Mouse (Mus musculus): ENCODE data around the gene Wdtc1. TPM values are rescaled to one million over a fixed set of nuclear protein-coding genes. Genes with fewer than 3 reads are reported as not detected.

Gene Wdtc1
- total RNA-seq, 2 experiments from 2014 or later: 78.8 to 82.5 TPM

DNA sequence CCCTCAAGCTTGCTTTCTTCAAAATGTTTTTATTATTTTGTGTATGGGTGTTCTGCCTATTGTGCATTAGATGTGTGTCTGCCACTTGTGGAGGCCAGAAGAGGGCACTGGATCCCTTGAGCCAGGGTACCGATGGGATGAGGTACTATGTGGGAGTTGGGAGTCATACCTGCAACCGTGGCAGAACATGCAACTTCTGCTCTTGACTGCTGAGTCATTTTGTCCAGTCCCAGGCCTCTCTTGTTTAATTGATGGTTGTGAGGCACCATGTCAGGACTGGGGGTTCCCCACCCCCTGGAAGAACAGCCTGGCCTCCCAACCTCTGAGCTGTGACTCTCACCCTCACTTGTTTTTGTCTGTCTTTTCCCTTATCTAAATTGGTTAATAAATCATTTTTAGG lies 88.7 kb downstream of the Wdtc1 start:
- DNase-seq (ENCODE audit: low spot score in 2 of 2): no peak
- Histone ChIP-seq H3K4me3 (no peak overlapping the region), H3K27ac (no peak overlapping the region)
- TF ChIP-seq CTCF (conservative IDR thresholded peaks at IDR 0.05): no peak

DNA sequence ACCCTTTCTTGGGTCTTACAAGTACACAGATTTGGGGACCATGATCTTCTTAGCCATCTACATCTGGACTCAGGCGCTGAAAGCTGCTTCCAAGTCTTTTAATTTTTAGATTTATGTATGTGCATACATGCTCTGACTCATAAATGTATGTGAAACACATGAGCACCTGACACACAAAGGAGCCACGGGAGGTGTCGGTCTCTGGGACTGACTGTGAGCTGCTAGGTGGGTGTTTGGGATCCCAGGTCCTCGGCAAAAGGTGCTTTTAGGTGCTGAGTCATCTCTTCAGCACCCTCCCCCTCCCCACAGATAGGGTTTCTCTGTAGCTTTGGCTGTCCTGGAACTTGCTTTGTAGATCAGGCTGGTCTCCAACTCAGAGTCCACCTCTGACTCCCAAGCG lies 89.5 kb downstream of the Wdtc1 start:
- no peak overlapping the region for H3K27ac ChIP-seq
- TF ChIP-seq CTCF (conservative IDR thresholded peaks at IDR 0.05): no peak
- no peak for DNase-seq (ENCODE audit: low spot score in 2 of 2)
- H3K4me3 ChIP-seq: no peak overlapping the region

DNA sequence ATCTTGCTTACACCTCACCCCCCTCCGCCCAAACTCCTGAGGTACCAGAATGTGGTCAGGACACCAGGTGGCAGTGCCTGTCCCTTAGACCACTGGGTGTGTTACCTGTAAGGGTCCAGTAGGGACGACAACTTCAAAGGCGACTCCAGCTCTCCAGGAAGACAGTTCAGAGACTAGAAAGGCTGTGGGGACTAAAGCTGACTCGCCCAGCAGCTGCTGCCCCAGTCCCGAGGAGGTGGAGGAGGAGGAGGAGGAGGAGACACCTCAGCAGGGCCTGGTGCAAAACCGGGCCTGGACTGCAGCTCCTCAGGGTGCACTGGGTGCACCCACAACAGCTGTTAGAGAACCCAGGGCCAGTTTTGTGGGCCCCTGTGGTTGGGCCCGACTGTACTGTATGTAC lies 90.4 kb downstream of the Wdtc1 start, which contains the start of gene Sytl1:
Gene Sytl1, minus strand, starts transcription at position 232 of the 400 bp plus-strand sequence.
- Histone ChIP-seq H3K27ac (no peak within 1 kb of the TSS), H3K4me3 (no peak within 1 kb of the TSS)
- TF ChIP-seq CTCF (conservative IDR thresholded peaks at IDR 0.05): no peak
- DNase-seq (ENCODE audit: low spot score in 2 of 2): no peak

DNA sequence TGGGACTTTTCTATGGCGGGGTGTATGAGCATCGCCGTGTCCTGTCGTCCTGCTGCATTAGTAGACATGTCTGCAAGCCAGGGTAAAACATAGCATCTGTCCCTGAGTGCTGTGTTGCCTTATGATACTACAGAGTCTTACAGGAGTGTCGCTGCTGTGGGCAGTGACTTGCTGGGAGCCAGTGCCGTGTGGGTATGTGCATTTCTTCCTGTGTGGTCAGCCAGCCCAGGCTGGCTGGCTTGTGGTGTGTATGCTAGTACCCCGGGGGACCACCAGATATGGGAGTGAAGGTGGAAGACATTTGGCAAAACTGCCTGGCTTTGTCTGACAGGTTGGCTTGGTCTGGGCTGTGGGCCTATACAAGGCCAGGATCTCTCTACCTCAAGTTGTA lies 90.9 kb downstream of the Wdtc1 start:
- Histone ChIP-seq H3K4me3 (no peak overlapping the region), H3K27ac (no peak overlapping the region)
- TF ChIP-seq CTCF (conservative IDR thresholded peaks at IDR 0.05): no peak
- DNase-seq (ENCODE audit: low spot score in 2 of 2): no peak

DNA sequence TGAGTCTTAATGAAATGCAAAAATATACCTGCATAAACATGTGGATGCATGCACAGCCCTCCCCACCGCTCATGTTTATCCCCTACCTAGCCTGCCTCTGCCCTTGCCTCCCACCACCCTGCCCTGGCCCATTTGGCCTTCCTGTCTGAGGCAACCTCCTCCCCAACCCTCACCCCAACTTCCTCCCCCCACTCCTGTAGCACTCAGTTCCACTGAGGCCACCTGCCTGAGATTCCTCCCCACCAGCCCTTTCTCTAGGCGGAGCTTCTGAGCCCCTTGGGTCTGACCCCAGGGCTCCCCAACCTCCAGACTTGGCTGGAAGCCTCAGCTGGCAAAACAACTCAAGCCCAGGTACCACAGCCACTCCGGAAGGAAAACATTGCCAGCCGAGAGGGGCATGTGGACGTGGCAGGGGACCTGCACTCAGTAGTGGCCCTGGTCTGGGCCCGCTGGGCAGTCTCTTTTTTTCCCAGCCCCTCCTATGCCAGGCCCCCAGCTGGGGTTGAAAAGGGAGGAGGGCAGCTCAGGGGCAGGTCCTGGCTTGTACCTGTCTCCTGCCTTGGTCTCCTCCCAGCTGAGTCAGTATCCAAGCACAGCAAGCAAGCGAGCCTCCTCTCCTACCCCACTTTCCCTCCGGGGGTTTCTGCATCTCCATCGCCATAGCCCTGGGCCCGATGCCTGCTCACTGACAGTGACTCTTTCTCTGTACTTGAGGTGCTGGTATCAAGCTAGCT lies 91.5 kb downstream of the Wdtc1 start:
- H3K27ac ChIP-seq: no peak overlapping the region
- TF ChIP-seq CTCF (conservative IDR thresholded peaks at IDR 0.05): no peak
- DNase-seq (ENCODE audit: low spot score in 2 of 2): no peak
- H3K4me3 ChIP-seq: no peak overlapping the region

DNA sequence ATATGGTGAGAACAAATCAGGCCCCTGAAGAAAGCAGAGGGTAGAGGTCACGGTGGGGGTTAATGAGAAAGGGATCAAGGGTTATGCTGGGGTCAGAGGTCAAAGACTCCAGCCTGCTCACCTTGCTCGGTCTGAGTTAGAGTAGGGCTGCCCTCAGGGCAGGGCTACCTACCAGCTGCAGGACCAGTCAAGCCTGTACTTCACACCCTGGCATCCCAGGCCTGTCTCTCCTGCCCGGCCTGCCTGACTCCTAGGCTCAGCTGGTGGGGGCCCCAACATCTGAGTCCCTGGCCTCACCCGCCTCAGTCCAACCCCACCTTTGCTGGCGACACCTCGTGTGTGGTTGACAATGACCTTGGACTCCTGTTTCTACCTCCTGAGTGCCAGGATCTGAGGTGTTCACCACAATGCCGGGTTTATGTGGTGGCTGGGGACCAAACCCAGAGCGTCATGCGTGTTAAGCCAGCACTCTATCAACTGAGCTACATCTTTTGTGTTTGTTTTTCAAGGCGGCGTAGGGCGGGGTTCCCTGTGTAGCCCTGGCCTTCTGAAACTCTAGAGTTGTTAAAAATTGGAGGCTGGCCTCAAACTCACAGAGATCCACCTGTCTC lies 95.4 kb downstream of the Wdtc1 start:
- Histone ChIP-seq H3K4me3 (no peak overlapping the region), H3K27ac (no peak overlapping the region)
- no peak for TF ChIP-seq CTCF (conservative IDR thresholded peaks at IDR 0.05)
- DNase-seq (ENCODE audit: low spot score in 2 of 2): no peak

DNA sequence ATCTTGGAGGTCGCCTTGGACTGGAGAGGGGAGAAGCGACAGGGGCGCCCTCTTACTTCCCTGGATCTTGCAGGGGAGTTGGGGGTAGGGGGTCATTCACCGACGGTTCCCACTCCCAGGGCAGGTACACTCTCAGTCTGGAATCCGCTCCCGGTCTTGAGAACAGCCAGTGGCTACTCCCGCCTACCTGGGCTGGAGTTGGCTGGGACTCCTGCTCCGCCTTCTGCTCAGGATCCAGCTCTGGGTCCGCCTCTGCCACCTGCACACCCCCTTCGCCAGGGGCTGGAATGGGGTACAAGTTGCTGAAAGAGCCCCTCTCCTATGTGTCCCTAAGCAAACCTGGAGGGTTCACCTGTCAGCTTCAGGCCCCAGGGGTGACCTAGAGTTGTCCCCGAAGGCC lies 96.1 kb downstream of the Wdtc1 start:
- no peak for DNase-seq (ENCODE audit: low spot score in 2 of 2)
- Histone ChIP-seq H3K4me3 (no peak overlapping the region), H3K27ac (no peak overlapping the region)
- TF ChIP-seq CTCF (conservative IDR thresholded peaks at IDR 0.05): no peak

DNA sequence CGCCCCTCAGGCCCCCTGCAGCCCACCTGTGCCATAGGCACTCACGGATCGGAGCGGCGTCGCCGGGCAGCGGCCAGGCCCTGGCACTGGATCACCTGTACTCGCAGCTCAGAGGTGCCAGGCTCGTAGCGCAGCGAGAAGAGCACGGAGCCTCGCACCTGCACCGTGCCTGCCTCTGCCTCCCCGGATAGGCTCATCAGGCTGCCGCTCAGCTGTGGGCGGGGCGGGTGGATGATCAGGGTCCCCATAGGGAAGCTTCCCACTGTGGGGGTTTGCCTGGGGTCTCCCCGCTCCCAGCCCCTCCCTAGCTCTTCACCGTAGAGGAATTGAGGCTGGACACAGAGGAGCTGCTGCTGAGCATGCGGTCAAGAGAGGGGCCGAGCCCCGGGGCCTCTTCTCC lies 96.5 kb downstream of the Wdtc1 start:
- Histone ChIP-seq H3K27ac (no peak overlapping the region), H3K4me3 (no peak overlapping the region)
- TF ChIP-seq CTCF (conservative IDR thresholded peaks at IDR 0.05): no peak
- DNase-seq (ENCODE audit: low spot score in 2 of 2): no peak

DNA sequence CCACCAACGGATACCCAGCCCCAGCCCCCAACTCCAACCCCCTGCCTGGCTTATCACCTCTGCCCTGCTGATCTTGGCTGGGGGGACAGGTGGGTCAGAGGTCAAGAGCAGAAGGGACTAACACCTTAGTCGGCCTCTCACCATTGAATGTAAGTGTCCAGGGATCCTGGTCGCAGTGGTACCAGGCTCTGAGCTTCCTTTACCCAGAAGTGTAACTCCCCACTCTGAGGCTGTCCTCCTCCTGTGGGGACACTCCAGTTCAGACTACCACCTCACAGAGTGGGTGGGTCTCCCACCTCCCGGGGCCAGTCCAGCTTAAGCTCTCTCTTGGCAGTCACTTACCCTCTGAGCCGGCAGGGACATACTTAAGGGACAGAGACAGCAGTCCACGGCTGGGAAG lies 97.9 kb downstream of the Wdtc1 start:
- Histone ChIP-seq H3K27ac (no peak overlapping the region), H3K4me3 (no peak overlapping the region)
- TF ChIP-seq CTCF (conservative IDR thresholded peaks at IDR 0.05): no peak
- no peak for DNase-seq (ENCODE audit: low spot score in 2 of 2)

DNA sequence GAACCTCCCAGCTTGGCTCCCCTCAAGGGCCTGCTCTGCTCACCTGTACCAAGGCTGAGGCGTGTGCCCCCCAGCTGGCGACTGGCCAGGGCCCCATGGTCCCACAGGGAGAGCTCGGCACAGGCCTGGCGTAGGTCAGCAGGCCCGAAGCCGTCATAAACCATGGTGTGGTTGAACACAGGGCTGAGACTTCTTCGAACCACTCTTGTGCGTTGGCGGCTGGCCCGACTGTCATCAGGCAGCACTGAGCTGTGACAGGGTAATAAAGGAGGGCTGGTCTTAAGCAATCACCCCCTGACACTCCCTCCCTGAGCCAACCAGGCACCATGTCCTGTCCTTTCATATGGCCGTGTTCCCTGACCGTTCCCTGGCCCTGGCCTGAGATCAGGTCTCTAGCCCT lies 99.9 kb downstream of the Wdtc1 start:
- Histone ChIP-seq H3K27ac (no peak overlapping the region), H3K4me3 (no peak overlapping the region)
- no peak for TF ChIP-seq CTCF (conservative IDR thresholded peaks at IDR 0.05)
- DNase-seq (ENCODE audit: low spot score in 2 of 2): no peak

DNA sequence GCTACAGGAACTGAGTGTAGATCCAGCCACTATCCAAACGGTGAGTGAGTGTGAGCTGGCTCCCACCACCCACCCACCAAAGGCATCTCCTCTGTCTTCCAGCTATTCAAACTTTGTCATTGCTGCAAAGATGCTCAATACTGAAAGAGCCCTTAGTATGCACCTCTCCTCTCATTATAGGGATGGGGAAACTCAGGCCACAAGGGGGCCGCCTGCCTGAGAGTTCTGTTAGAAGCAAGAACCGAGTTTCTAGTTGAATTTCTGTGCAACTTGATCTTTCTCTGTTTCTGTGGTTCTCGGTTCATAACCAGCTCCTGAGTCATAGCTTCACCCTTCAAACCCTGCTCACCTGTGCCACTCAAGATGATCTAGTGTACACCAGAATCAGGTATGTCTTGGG lies 101.2 kb downstream of the Wdtc1 start:
- Histone ChIP-seq H3K4me3 (no peak overlapping the region), H3K27ac (no peak overlapping the region)
- no peak for DNase-seq (ENCODE audit: low spot score in 2 of 2)
- TF ChIP-seq CTCF (conservative IDR thresholded peaks at IDR 0.05): peak; percentile 66

DNA sequence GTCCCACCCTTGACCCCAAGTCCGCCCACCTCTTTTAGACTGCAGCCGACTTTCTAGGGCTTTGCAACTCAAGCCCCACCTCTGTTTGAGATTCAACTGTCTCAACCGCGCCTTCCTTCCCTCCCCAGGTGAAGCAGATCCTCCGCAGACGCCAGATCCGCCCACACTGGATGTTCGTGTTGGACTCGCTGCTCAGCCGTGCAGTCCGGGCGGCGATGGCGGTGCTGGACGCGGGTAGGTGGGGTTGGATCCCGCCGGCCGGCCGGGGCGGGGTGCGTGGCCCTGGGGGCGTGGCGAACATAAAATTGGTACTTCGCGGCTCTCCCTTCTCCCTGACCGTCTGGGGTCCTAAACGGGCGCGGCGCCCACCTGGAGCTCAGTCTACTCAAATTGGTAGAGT lies 102.1 kb downstream of the Wdtc1 start:
- Histone ChIP-seq H3K27ac (no peak overlapping the region), H3K4me3 (peak overlapping the region; percentile 49)
- TF ChIP-seq CTCF (conservative IDR thresholded peaks at IDR 0.05): no peak
- no peak for DNase-seq (ENCODE audit: low spot score in 2 of 2)

DNA sequence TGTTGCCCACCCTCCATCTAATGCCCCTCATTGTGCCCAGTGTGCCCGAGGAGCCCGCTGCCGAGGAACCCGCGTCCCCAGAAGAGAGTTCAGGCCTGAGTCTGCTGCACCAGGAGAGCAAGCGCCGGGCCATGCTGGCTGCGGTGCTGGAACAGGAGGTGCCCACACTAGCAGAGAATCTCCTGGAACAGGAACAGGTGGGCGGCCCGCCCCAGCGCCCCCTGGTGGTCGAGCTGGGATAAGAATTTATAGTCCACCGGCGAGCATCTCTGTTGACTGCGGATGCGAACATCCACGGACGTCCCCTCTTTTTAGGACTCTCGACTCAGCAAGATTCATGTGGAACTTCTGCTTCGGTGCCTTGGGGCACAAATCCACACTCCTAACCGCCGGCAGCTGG lies 102.7 kb downstream of the Wdtc1 start:
- no peak overlapping the region for H3K27ac ChIP-seq
- DNase-seq (ENCODE audit: low spot score in 2 of 2): peak; percentile 76 to 91
- peak overlapping the region; percentile 49 for H3K4me3 ChIP-seq
- TF ChIP-seq CTCF (conservative IDR thresholded peaks at IDR 0.05): peak; percentile 96

DNA sequence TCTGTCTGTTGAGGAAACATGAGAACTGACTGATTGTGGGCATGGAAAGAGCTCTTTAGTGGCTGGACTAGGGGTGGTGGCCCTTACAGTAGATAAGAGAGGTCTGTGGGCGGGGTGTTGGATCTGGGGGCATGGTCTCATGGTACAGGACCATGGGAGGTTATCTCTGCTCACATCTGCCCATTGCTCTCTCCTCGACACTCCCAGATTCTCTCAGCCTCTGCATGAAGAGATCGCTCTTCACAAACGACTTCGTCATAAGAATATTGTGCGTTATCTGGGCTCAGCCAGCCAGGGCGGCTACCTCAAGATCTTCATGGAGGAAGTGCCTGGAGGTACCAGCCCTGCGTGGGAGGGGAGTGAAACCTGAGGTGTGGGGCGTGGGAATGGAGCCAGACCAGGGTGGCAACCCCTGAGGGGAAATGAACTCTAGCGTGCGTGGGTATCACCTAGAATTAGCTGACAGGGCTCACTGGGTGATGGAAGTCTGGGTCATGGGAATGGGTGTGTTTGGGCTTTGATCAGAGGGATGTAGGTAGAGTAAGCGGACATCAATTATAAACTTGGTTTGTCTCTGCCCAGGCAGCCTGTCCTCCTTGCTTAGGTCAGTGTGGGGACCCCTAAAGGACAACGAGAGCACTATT lies 105.4 kb downstream of the Wdtc1 start:
- Histone ChIP-seq H3K27ac (no peak overlapping the region), H3K4me3 (no peak overlapping the region)
- no peak for DNase-seq (ENCODE audit: low spot score in 2 of 2)
- TF ChIP-seq CTCF (conservative IDR thresholded peaks at IDR 0.05): no peak

Measured in layer of hippocampus, adult 2 months (tissue).